Mouse (Mus musculus): ENCODE data around the gene Ech1. TPM values are rescaled to one million over a fixed set of nuclear protein-coding genes. Genes with fewer than 3 reads are reported as not detected.

Gene Ech1
- polyA plus RNA-seq, 1 experiment from 2014 or later, result 96.5 TPM

- Histone ChIP-seq H3K79me2 (ENCODE audit: inconsistent target) (peaks cover 34% of the 10 kb centered on the region), H3K4me3 (ENCODE audit: inconsistent target) (no peak overlapping the region), H3K36me3 (ENCODE audit: inconsistent target) (peaks cover 63% of the 10 kb centered on the region), H3K27ac (no peak overlapping the region)
- 61% methylated on average over 12 of the region's 12 CpGs for WGBS (ENCODE audit: missing documents)
Observed at GRCm38 (mm10) chr7:28820358-28821260, 4.4 kb upstream of the Ech1 start.

DNA sequence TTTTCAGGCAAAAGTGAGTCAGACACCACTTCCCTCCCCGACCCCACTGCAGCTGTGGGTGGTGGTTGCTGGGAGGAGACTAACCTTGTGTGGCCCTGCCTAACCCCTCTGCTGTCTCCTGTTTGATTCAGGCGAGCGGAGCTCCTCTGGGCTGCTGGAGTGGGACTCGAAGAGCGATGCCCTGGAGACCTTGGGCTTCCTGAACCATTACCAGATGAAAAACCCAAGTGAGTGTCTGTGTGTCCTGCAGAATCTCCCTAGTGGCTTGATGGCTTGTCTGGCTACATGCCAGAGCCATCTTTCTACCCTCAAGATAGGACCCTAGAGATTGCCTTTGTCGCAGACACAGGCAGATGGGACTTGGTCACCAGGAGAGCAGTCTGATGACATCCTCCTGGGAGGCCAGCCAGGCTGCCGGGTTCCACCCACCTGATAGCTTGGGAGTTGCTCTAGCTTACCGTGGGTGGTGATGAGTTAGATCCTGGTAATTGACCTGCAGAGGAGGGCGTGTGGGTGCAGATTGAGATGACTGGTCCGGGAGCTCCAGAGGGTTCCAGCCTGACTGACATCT lies 3.7 kb upstream of the Ech1 start:
- Histone ChIP-seq H3K79me2 (ENCODE audit: inconsistent target) (peaks cover 33% of the 10 kb centered on the region), H3K36me3 (ENCODE audit: inconsistent target) (peaks cover 55% of the 10 kb centered on the region), H3K27ac (no peak overlapping the region), H3K4me3 (ENCODE audit: inconsistent target) (no peak overlapping the region)
- WGBS (ENCODE audit: missing documents), result 77% methylated on average over 9 of the region's 10 CpGs

- Histone ChIP-seq H3K27ac (no peak overlapping the region), H3K79me2 (ENCODE audit: inconsistent target) (peaks cover 24% of the 10 kb centered on the region), H3K36me3 (ENCODE audit: inconsistent target) (peaks cover 43% of the 10 kb centered on the region), H3K4me3 (ENCODE audit: inconsistent target) (no peak overlapping the region)
- 89% methylated on average over 1 of the region's 1 CpGs for WGBS (ENCODE audit: missing documents)
Observed at GRCm38 (mm10) chr7:28822556-28822955, 2.5 kb upstream of the Ech1 start.

GRCm38 (mm10) chr7:28822993-28823903 lies 1.8 kb upstream of the Ech1 start:
- no peak overlapping the region for H3K27ac ChIP-seq
- no peak overlapping the region for H3K4me3 ChIP-seq (ENCODE audit: inconsistent target)
- WGBS (ENCODE audit: missing documents), result 83% methylated on average over 10 of the region's 10 CpGs
- H3K36me3 ChIP-seq (ENCODE audit: inconsistent target), result peaks cover 36% of the 10 kb centered on the region
- H3K79me2 ChIP-seq (ENCODE audit: inconsistent target), result peaks cover 17% of the 10 kb centered on the region

DNA sequence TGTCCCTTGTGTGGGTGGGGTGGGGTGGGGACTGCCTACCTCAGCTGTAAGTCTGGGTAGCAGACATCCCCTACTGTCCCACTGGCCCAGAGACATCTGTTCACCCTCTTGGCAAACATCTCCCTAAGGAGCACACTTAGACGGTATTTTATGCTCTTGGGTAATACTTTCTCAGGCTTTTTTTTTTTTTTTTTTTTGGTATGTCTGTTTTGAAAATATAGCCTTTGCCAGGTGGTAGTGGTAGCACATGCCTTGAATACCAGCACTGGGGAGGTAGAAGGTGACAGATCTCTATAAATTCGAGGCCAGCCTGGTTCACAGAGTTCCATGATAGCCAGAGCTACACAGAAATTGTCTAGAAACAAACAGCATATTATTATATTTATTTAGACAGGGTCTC lies 1.1 kb upstream of the Ech1 start:
- peaks cover 30% of the 10 kb centered on the region for H3K36me3 ChIP-seq (ENCODE audit: inconsistent target)
- no peak overlapping the region for H3K27ac ChIP-seq

GRCm38 (mm10) chr7:28825686-28826401 lies 827 bp downstream of the Ech1 start:
- Histone ChIP-seq H3K36me3 (ENCODE audit: inconsistent target) (peaks cover 30% of the 10 kb centered on the region), H3K79me2 (ENCODE audit: inconsistent target) (peaks cover 10% of the 10 kb centered on the region; the same call in 1 of the 2 replicates)
- 19% methylated on average over 10 of the region's 11 CpGs for WGBS (ENCODE audit: missing documents)

More for the DNA sequence above, 1.1 kb upstream of the Ech1 start:
- Histone ChIP-seq H3K79me2 (ENCODE audit: inconsistent target) (peaks cover 10% of the 10 kb centered on the region; the same call in 1 of the 2 replicates), H3K4me3 (ENCODE audit: inconsistent target) (no peak overlapping the region)
- WGBS (ENCODE audit: missing documents), result 29% methylated on average over 2 of the region's 2 CpGs

GRCm38 (mm10) chr7:28826402-28826772 lies 1.4 kb downstream of the Ech1 start:
- H3K27ac ChIP-seq, result peak overlapping the region; percentile 78
- peaks cover 10% of the 10 kb centered on the region; the same call in 1 of the 2 replicates for H3K79me2 ChIP-seq (ENCODE audit: inconsistent target)
- 98% methylated on average over 7 of the region's 7 CpGs for WGBS (ENCODE audit: missing documents)
- no peak overlapping the region for H3K4me3 ChIP-seq (ENCODE audit: inconsistent target)
- H3K36me3 ChIP-seq (ENCODE audit: inconsistent target), result peaks cover 30% of the 10 kb centered on the region

More at GRCm38 (mm10) chr7:28825686-28826401, 827 bp downstream of the Ech1 start:
- Histone ChIP-seq H3K27ac (peak overlapping the region; percentile 78), H3K4me3 (ENCODE audit: inconsistent target) (peak overlapping the region; percentile 47)

- H3K4me3 ChIP-seq (ENCODE audit: inconsistent target), result no peak overlapping the region
- H3K27ac ChIP-seq, result no peak overlapping the region
- WGBS (ENCODE audit: missing documents), result 50% methylated on average over 2 of the region's 3 CpGs
- H3K36me3 ChIP-seq (ENCODE audit: inconsistent target), result peaks cover 28% of the 10 kb centered on the region
- peaks cover 10% of the 10 kb centered on the region; the same call in 1 of the 2 replicates for H3K79me2 ChIP-seq (ENCODE audit: inconsistent target)
Observed at GRCm38 (mm10) chr7:28827338-28827737, 2.3 kb downstream of the Ech1 start.

DNA sequence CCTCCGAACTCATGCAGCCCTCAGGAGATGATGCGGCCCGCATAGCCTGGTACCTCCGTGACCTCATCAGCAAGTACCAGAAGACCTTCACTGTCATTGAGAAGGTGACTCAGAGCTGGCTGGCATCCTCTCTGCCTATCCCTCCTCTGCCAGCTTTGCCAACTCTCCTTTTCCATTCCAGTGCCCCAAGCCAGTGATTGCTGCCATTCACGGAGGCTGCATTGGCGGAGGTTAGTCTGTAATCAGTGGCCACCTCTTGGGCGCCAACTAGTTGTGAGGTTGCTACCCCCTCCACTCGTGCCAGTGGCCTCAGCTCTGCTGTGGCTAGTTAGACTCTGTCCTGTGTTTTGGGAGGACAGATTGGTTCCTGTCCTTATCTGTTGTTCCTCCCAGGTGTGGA lies 4.8 kb downstream of the Ech1 start:
- Histone ChIP-seq H3K27ac (no peak overlapping the region), H3K79me2 (ENCODE audit: inconsistent target) (peaks cover 10% of the 10 kb centered on the region; the same call in 1 of the 2 replicates), H3K36me3 (ENCODE audit: inconsistent target) (peaks cover 25% of the 10 kb centered on the region), H3K4me3 (ENCODE audit: inconsistent target) (no peak overlapping the region)
- 98% methylated on average over 8 of the region's 8 CpGs for WGBS (ENCODE audit: missing documents)

DNA sequence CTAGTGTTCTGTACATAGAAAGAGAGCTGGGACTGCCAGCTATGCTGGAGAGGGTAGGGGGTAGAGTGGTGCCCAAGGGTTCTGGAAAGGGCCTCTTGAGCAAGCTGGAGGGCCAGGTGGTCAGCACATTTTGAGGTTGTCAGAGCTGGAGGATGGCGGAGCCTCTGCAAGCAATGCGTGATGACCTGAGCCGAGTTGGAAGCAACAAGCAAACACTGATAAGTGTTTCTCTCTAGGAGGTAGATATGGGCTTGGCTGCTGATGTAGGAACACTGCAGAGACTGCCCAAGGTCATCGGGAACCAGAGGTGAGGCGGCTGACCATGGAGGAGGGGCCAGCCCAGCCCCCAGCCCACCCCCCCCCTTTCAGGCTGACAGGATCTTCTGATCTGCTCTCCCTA lies 6.0 kb downstream of the Ech1 start:
- no peak overlapping the region for H3K27ac ChIP-seq
- peaks cover 7% of the 10 kb centered on the region; the same call in 1 of the 2 replicates for H3K79me2 ChIP-seq (ENCODE audit: inconsistent target)
- WGBS (ENCODE audit: missing documents), result 95% methylated on average over 5 of the region's 5 CpGs
- no peak overlapping the region for H3K4me3 ChIP-seq (ENCODE audit: inconsistent target)
- peaks cover 25% of the 10 kb centered on the region for H3K36me3 ChIP-seq (ENCODE audit: inconsistent target)

- peaks cover 25% of the 10 kb centered on the region for H3K36me3 ChIP-seq (ENCODE audit: inconsistent target)
- WGBS (ENCODE audit: missing documents), result 96% methylated on average over 17 of the region's 17 CpGs
- peaks cover 1% of the 10 kb centered on the region; the same call in 1 of the 2 replicates for H3K79me2 ChIP-seq (ENCODE audit: inconsistent target)
- no peak overlapping the region for H3K27ac ChIP-seq
- no peak overlapping the region for H3K4me3 ChIP-seq (ENCODE audit: inconsistent target)
Observed at GRCm38 (mm10) chr7:28831411-28832125, 6.6 kb downstream of the Ech1 start.

GRCm38 (mm10) chr7:28832137-28832536 lies 7.1 kb downstream of the Ech1 start:
- no peak overlapping the region for H3K27ac ChIP-seq
- H3K36me3 ChIP-seq (ENCODE audit: inconsistent target), result peaks cover 25% of the 10 kb centered on the region
- H3K79me2 ChIP-seq (ENCODE audit: inconsistent target), result no peaks in the 10 kb centered on the region
- H3K4me3 ChIP-seq (ENCODE audit: inconsistent target), result no peak overlapping the region
- WGBS (ENCODE audit: missing documents), result 29% methylated on average over 6 of the region's 6 CpGs

DNA sequence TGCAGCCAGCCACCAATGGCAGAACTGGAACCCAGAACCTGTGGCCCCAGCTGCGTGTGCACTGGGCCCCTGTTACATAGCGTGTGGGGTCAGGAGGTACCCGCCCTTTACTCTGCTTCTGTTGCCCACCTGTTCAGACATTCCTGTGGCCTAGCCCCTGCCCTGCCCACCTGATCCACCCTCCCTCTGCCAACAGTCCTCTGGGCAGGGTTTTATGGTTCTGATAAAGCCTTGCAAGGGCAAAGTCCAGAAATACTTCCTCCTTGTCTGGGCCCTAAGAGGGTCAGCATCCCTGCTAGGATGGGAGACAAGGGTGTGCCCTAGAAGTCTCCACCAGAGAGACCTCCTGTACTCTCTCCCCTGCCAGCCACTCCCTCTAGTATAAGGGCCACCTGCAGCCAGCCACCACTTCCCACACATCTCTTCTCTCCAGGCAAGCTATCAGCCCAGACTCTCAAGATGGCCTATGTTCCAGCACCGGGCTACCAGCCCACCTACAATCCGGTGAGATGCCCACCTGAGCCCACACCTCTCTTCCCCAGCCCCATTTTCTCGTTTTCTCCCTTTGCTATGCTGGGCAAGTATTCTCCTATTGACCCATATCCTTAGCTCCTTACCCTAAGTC lies 8.8 kb downstream of the Ech1 start, which contains the start of gene Lgals4:
TSS of gene Lgals4 (plus strand) at position 132 of the 625 bp plus-strand sequence.
- 90% methylated on average over 6 of the region's 6 CpGs for WGBS (ENCODE audit: missing documents)
- no peak within 1 kb of the TSS for H3K4me3 ChIP-seq (ENCODE audit: inconsistent target)
- H3K27ac ChIP-seq, result no peak within 1 kb of the TSS
- H3K36me3 ChIP-seq (ENCODE audit: inconsistent target), result peaks cover 25% of the 10 kb centered on the region
- no peaks in the 10 kb centered on the region for H3K79me2 ChIP-seq (ENCODE audit: inconsistent target)
